Mouse (Mus musculus): Measurements from ENCODE around the gene Sh3rf3. TPM values are rescaled to one million over a fixed set of nuclear protein-coding genes. Genes with fewer than 3 reads are reported as not detected.

The Sh3rf3 gene
- total RNA-seq, 1 experiment from 2014 or later, result not detected

DNA sequence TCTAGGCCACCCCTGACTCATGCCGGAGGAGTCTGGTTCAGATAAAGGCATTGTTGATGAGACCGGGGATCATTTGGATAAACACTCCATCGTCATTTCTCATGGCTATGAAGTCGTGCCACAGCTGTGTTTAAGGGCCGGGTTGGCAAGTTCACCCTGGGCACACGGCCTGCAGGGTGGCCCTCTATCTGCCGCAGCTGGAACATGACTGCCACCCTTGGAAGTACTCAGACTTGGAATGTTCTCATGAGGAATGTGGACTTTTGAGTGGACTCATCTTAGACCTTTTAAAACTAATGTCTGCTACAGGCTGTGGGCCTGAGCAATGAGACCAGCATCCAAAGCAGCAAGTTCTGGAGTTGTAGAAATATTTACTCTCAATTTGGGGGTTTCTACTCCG is 29.9 kb downstream of the Sh3rf3 start:
- ATAC-seq (replicated peaks; ENCODE audit: insufficient number of reproducible peaks, low FRiP score, low TSS enrichment, poor library complexity, severe bottlenecking), result no peak

DNA sequence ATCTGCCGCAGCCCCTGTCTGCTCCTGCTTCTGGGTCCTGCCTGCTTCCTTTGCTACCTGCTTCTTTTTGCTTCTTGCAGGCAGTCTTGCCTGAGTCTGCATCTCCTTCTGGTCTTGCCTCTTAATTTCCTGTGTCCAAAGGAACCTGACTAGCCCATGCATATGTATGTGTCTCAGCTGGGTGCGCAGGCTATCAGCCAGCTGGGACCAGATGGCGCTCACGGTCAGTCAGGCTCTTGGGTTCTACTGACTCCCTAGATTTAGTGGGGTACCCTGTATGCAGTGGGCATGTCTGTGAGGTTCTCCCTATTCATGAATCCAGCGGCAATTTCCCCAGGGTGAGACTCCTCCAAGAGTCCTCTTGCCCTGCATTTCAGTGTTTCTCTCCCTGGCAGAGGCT is 35.0 kb downstream of the Sh3rf3 start:
- no peak for ATAC-seq (replicated peaks; ENCODE audit: insufficient number of reproducible peaks, low FRiP score, low TSS enrichment, poor library complexity, severe bottlenecking)

DNA sequence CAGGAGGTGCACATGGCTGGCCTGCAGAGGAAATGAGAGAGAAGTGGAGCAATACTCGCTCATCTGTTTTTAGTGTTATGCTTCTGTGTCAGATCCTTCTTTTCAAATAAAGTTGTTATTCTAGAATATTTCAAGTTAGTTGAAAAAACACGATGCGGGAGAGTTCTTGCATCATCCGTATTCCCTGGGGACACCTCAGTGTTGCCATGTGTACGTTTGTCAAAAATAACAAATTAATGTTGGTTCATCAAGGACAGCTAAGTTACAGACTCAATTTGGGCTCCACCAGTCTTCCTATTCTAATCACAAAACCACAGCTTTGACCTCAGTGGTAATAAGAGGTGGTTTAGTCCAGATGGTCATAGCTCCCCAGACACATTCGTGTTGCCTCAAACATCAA is 35.4 kb downstream of the Sh3rf3 start:
- ATAC-seq (replicated peaks; ENCODE audit: insufficient number of reproducible peaks, low FRiP score, low TSS enrichment, poor library complexity, severe bottlenecking), result no peak

GRCm38 (mm10) chr10:58854548-58855198 is 41.5 kb downstream of the Sh3rf3 start:
- ATAC-seq (replicated peaks; ENCODE audit: insufficient number of reproducible peaks, low FRiP score, low TSS enrichment, poor library complexity, severe bottlenecking), result no peak

- no peak for ATAC-seq (replicated peaks; ENCODE audit: insufficient number of reproducible peaks, low FRiP score, low TSS enrichment, poor library complexity, severe bottlenecking)
These were observed 42.1 kb downstream of the Sh3rf3 start for GRCm38 (mm10) chr10:58855199-58855751.

GRCm38 (mm10) chr10:58855814-58856213 is 42.7 kb downstream of the Sh3rf3 start:
- no peak for ATAC-seq (replicated peaks; ENCODE audit: insufficient number of reproducible peaks, low FRiP score, low TSS enrichment, poor library complexity, severe bottlenecking)

- ATAC-seq (replicated peaks; ENCODE audit: insufficient number of reproducible peaks, low FRiP score, low TSS enrichment, poor library complexity, severe bottlenecking), result no peak
These were observed 43.6 kb downstream of the Sh3rf3 start for GRCm38 (mm10) chr10:58856742-58857141.

- ATAC-seq (replicated peaks; ENCODE audit: insufficient number of reproducible peaks, low FRiP score, low TSS enrichment, poor library complexity, severe bottlenecking), result no peak
These were observed 51.6 kb downstream of the Sh3rf3 start for GRCm38 (mm10) chr10:58864735-58865134.

GRCm38 (mm10) chr10:58867536-58867935 is 54.4 kb downstream of the Sh3rf3 start:
- no peak for ATAC-seq (replicated peaks; ENCODE audit: insufficient number of reproducible peaks, low FRiP score, low TSS enrichment, poor library complexity, severe bottlenecking)

DNA sequence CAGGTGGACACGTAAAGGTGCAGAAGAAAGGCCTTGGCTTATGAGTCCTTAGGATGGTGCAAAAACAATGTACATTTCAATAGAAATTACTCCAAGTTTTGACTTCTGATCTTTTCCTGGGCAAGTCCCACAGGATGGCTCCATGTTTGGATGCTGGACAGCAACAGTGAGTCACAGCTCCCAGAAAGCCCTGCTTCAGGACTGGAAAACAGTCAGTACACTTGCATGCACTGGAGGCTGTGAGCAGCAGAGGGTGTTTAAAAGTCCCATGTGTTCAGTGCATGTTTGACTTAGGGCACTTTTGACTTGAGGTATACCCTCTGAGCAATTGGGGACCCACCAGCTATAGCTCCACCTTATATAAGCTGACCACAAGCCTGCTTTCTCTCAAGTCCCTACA is 56.7 kb downstream of the Sh3rf3 start:
- no peak for ATAC-seq (replicated peaks; ENCODE audit: insufficient number of reproducible peaks, low FRiP score, low TSS enrichment, poor library complexity, severe bottlenecking)

GRCm38 (mm10) chr10:58871149-58871820 is 58.1 kb downstream of the Sh3rf3 start:
- no peak for ATAC-seq (replicated peaks; ENCODE audit: insufficient number of reproducible peaks, low FRiP score, low TSS enrichment, poor library complexity, severe bottlenecking)

GRCm38 (mm10) chr10:58871821-58872577 is 58.8 kb downstream of the Sh3rf3 start:
- ATAC-seq (replicated peaks; ENCODE audit: insufficient number of reproducible peaks, low FRiP score, low TSS enrichment, poor library complexity, severe bottlenecking), result no peak

GRCm38 (mm10) chr10:58877835-58878234 is 64.7 kb downstream of the Sh3rf3 start:
- ATAC-seq (replicated peaks; ENCODE audit: insufficient number of reproducible peaks, low FRiP score, low TSS enrichment, poor library complexity, severe bottlenecking), result no peak

DNA sequence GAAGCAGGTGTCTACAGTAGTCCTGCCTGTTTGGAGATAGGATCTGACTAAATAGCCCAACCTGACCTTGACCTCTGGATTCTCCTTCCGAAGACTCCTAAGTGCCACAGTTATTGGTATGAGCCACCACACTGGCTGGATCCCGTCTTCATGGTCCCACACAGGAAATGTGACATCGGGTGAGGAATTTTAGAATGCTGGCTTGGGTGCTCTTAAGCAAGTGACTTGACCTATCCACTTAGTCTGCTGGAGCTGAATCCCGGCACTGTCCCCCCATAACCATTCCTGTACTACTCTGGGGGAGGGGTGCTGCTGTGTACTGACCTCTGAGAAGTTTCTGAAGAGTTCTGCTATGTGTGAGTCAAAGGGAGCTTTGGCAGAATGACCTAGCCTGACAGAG is 65.5 kb downstream of the Sh3rf3 start:
- ATAC-seq (replicated peaks; ENCODE audit: insufficient number of reproducible peaks, low FRiP score, low TSS enrichment, poor library complexity, severe bottlenecking), result no peak

GRCm38 (mm10) chr10:58882741-58883140 is 69.6 kb downstream of the Sh3rf3 start:
- ATAC-seq (replicated peaks; ENCODE audit: insufficient number of reproducible peaks, low FRiP score, low TSS enrichment, poor library complexity, severe bottlenecking), result no peak

GRCm38 (mm10) chr10:58885351-58885750 is 72.2 kb downstream of the Sh3rf3 start:
- ATAC-seq (replicated peaks; ENCODE audit: insufficient number of reproducible peaks, low FRiP score, low TSS enrichment, poor library complexity, severe bottlenecking), result no peak

DNA sequence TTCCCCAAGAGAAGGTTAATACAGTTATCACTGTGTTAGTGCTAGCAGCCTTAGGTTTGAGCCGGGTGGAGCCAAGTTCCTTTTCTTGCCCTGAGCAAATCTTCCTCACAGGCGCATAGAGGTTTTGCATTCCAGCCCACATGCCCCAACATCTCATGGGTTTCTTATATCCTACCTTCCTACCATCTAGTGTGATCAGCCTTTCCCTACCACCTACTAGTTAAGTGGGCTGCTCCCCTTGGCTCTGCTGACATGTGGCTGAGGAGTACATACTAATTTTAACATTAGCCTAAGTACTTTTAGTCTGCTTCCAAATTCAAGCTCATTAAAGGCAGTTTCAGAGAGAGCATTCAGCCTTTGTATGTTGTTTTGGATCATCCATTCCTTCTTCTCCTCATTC is 72.7 kb downstream of the Sh3rf3 start:
- ATAC-seq (replicated peaks; ENCODE audit: insufficient number of reproducible peaks, low FRiP score, low TSS enrichment, poor library complexity, severe bottlenecking), result no peak

GRCm38 (mm10) chr10:58890671-58891439 is 77.7 kb downstream of the Sh3rf3 start:
- ATAC-seq (replicated peaks; ENCODE audit: insufficient number of reproducible peaks, low FRiP score, low TSS enrichment, poor library complexity, severe bottlenecking), result no peak

GRCm38 (mm10) chr10:58895431-58895830 is 82.3 kb downstream of the Sh3rf3 start:
- no peak for ATAC-seq (replicated peaks; ENCODE audit: insufficient number of reproducible peaks, low FRiP score, low TSS enrichment, poor library complexity, severe bottlenecking)

All from monocyte, adult 5-6 weeks (primary cell).